Mouse (Mus musculus) ovary, postnatal 36 days (tissue): ENCODE results near the gene Hmgcs2.

Experiments
- DNase-seq: peaks from one replicate; pipeline ENCODE4 v3.0.0; 2022; ENCODE audit warnings: low spot score, mixed read lengths

The Hmgcs2 gene

DNA sequence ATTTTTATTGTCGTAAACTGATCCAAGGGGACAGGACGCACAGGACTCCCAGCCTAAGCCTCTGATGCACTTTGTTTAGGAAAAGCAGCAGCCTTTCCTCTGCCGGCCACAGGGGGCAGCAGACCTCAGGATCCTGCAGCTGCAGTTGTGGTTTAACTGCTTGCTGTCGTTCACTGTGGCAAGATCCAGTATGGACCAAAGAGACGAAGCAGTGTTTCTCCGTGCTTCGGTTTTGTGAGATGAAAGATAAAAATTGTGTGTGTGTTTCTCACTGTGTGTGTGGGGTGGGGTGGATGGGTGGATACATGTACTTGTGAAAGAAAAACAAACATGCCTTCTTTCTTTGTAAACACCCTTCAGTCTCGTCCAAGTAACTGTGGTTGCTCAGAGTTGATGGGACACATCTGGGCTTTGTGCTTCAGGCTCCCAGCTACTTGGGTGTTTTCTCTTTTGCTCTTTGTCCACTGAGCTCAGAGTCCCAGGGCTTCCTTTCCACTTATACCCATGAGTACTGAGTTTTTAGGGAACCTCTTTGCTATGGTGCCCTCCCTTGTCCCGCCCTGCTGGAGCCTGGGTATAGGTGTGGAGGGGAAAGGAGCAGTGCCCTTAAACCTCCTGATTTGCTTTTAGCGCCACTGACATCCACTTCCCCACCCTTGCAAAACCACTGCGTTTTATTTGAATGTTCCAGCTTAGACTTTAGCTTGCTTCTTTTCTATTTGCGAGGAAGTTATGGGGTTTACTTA lies 871 bp downstream of the Hmgcs2 start:
- DNase-seq, result peak; percentile 65

- DNase-seq, result no peak
These were observed 2.2 kb downstream of the Hmgcs2 start for GRCm38 (mm10) chr3:98282422-98282821.

DNA sequence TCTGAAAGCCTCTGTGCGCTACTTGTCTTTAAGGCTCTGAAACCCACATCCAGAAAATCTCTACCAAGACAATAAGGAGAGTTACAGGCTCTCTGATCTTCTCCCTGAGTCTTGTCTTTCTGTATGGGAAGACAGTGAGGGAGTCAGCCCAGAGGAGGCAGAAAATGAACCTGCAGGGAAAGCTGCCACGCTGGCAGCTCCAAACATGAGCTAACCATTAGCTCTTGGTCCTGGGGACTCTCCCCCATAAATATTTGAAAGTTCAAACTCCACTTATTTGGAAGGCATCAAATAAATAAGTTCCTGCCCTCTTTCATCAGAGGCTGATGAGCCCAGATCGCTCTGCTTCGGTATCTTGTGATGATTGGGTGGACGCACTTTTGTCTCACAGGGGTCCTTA lies 3.0 kb downstream of the Hmgcs2 start:
- DNase-seq, result no peak

DNA sequence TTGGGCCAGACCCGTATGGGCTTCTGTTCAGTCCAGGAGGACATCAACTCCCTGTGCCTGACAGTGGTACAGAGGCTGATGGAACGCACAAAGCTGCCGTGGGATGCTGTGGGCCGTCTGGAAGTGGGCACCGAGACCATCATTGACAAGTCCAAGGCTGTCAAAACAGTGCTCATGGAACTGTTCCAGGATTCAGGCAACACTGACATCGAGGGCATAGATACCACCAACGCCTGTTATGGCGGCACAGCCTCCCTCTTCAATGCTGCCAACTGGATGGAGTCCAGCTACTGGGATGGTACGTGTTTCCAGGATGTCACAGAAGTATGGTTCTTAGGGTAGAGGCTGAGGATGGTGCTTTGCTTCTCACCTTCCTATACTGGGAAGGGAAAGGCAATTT lies 10.8 kb downstream of the Hmgcs2 start:
- no peak for DNase-seq

DNA sequence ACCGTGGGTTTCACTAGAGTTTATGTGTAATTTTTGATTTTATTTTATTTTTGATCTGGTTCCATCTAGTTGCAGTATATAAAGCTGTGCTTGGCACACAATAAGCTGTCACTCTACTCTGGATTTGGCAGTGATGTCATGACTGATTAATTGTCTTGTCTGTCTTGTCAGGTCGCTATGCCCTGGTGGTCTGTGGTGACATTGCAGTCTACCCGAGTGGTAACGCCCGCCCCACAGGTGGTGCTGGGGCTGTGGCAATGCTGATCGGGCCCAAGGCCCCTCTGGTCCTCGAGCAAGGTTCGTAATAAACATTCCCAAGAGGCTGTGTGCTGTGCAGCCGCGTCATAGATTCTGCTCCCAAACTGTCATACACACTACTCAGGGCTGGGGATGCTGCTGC lies 15.7 kb downstream of the Hmgcs2 start:
- no peak for DNase-seq

- DNase-seq, result no peak
These were observed 19.3 kb downstream of the Hmgcs2 start for GRCm38 (mm10) chr3:98299391-98300100.

DNA sequence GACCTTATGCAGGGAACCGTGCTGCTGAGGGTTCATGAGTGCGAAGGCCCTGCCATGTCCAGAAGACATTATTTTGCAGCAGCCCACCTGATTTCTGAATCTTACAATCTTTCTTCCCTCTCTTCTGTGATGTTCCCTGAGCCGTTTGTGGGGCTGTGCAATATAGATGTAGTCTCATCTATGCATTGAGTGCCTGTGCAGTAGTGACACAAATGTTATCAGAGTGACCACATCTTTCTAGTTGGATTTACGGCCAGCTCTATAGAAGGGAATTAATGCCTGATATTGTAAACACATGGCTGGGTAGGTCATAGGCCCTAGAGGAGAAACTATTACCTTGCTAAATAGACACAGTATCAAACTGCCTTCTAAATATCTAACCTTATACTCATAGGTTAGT lies 20.0 kb downstream of the Hmgcs2 start:
- DNase-seq, result no peak

- DNase-seq, result no peak
These were observed 21.5 kb downstream of the Hmgcs2 start for GRCm38 (mm10) chr3:98301761-98302160.

GRCm38 (mm10) chr3:98308606-98309005 lies 28.4 kb downstream of the Hmgcs2 start:
- DNase-seq, result no peak

- no peak for DNase-seq
These were observed 30.2 kb downstream of the Hmgcs2 start for GRCm38 (mm10) chr3:98310456-98310855.

- DNase-seq, result peak; percentile 57
These were observed 32.6 kb downstream of the Hmgcs2 start for GRCm38 (mm10) chr3:98312867-98313266.

DNA sequence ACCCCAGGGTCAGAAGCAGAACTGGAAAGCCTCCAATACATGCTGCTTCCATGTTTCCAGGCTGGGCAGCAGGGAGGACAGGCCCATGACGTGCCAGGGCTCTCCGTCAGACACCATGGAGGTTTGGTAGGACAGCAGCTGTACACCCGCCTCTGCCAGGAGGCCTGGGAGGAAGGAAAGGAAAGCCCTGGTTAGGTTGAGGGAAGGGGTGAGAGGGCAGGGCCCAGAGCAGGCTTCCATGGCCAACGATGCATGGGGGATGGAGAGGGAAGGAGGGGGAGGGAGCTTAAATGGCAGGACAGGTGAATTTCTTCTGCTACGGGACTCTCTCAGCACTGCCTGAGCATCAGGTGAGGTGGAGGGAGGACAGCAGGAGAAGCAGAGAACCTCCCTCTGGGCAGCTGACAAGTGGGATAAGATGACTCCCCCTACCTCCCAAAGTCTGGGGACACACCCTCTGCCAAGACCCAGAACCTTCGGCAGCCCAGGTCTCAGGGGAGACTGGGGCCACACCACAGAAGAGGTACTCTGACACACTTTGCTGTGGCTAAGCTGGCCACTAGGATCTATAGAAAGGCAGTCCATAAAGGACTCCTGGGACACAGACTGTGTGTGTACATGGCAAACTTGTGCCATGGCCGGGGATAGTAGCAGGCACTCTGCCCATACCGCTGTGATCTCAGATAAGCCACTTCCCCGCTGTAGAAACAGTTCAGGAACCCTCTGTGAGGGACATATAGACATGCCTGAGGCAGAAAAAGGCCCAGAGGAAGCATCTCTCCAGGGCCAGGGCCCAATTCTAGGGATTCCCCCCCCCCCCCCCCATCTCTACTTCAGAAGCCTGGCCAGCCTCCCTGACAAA lies 33.3 kb downstream of the Hmgcs2 start:
- DNase-seq, result no peak

- no peak for DNase-seq
These were observed 34.9 kb downstream of the Hmgcs2 start for GRCm38 (mm10) chr3:98315181-98315580.

DNA sequence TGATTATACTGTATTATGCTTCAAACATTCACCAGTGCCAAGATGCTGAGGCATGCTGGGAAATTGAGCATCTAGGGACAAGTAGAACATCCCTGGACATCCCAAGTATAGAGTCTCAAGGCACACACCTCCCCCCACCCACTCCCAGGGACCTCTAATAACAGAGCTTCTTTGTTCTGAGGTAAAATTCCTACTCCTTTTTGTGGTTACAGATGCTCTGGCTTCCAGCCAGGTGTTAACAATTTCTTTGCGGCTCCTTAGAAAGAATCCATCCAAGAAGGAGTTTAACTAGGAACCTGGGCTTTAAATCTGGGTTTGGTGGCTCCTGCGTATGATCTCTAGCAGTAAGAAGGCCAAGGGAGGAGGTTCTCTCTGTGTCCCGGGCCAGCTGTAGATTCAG lies 36.9 kb downstream of the Hmgcs2 start:
- DNase-seq, result no peak

- DNase-seq, result no peak
These were observed 39.0 kb downstream of the Hmgcs2 start for GRCm38 (mm10) chr3:98319190-98319589.

- DNase-seq, result no peak
These were observed 42.0 kb downstream of the Hmgcs2 start for GRCm38 (mm10) chr3:98322209-98322608.

- no peak for DNase-seq
These were observed 44.0 kb downstream of the Hmgcs2 start for GRCm38 (mm10) chr3:98324235-98324634.

- DNase-seq, result no peak
These were observed 53.8 kb downstream of the Hmgcs2 start for GRCm38 (mm10) chr3:98334010-98334409.

- no peak for DNase-seq
These were observed 55.1 kb downstream of the Hmgcs2 start for GRCm38 (mm10) chr3:98335331-98335730.

DNA sequence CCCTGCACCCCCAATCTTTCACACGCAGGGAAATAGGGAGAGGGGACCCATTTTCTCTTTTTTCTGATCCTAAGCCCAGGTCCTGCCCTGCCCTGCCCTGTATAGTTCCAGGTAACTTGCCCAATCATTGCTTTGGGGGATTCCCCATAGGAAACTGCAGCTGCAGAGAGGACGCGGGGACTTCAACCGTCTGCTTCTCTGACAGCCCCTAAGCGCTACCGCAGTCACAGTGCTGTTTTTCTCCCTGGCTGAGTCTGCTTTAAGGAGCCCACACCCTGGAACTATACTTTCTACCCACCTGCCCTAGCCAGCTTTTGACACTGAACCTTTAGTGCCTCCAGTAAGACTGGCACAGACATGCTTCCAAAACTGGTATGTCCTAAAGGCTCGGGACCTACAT lies 55.7 kb downstream of the Hmgcs2 start:
- no peak for DNase-seq

DNA sequence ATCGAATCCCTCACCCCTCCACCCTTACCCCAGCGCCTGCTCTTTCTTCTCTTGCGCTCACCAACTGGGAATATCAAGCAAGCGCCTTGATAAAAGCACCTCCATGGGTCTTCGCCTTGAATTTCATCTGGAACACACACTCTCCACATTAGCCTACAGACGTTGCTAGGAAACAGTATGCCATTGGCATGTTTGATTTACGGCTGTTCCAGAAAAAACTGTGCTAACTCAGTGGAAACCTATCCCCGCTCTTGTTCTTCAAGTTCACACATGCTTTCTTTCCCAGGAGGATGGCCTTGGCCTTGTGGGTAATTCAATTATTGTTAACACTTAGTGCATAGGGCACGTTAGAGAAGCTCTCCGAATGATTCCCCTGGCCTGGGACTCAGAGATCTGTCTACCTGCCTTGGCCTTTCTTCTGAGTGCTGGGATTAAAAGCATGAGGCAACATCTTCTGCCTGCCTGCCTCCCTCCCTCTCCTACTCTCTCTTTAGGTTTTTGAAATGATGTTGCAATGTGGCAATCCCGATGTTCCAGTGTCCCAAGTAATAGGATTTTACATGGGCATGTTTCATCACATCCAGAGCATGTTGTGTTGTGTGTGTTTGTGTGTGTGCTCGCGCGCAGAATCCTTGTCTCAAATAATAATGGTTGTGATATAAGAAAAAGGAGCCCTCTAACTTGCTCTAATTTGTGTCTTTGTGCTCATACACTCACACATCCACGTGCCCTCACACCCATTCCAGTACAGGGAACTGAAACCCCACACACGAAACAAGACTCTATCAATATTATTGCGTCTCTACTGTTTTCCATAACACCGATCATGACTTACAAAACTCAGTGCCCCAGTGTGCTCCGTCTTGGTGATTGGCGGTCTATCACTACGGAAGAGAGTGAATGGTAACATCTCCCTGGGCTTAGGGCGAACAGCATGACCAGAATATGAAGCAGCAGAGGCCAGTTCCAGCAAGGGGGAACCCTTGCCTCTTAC lies 56.7 kb downstream of the Hmgcs2 start:
- DNase-seq, result no peak
